Mouse (Mus musculus) embryonic fibroblast, embryonic 13.5 days (primary cell): Measurements from ENCODE around the gene Lrsam1.
A peak's percentile ranks its signal among the peaks of the same experiment; 100 is the strongest.

Experiments
- CTCF ChIP-seq: IDR thresholded peaks from 2 replicates; pipeline ENCODE4 v1.5.1; 2011; ENCODE audit warnings: mild to moderate bottlenecking, control low read depth, low read length, moderate library complexity, borderline replicate concordance; ENCODE audit not compliant: insufficient read depth
- POLR2A ChIP-seq: IDR thresholded peaks from 2 replicates; pipeline ENCODE4 v1.6.1; 2011; ENCODE audit warnings: low read depth, mild to moderate bottlenecking, control low read depth, low read length, moderate library complexity

GRCm38 (mm10) chr2:32875675-32876489, 85.5 kb downstream of the Lrsam1 start, which contains the start of gene Fam129b:
- TF ChIP-seq POLR2A = peak; percentile 84
- no peak for TF ChIP-seq CTCF
